Comparison of ENCODE assay signal across 8 mouse cellular contexts in genomic region chr9:41108324-41109180, GRCm38 (mm10). TPM values are rescaled to one million over a fixed set of nuclear protein-coding genes. Genes with fewer than 3 reads are reported as not detected.
DNase-seq lines count a peak whose midpoint lies in the region; TF ChIP-seq lines count a peak whose summit lies in the region.

No protein-coding gene starts in this region.

- no peak for TF ChIP-seq CTCF in cerebellum, adult 2 months (IDR thresholded peaks at IDR 0.05; ENCODE audit: borderline replicate concordance, insufficient read depth, low read depth, low read length)

- H3K4me3 ChIP-seq in cerebellum, adult 2 months (replicated peaks; ENCODE audit: insufficient read depth, low read depth, low read length), result no peak overlapping the region
- H3K4me3 ChIP-seq in midbrain, embryonic 10.5 days, result no peak overlapping the region

- no peaks in the 10 kb centered on the region for H3K27me3 ChIP-seq in cerebellum, adult 2 months (ENCODE audit: control insufficient read depth, insufficient read depth, low read length)
- no peaks in the 10 kb centered on the region for H3K27me3 ChIP-seq in midbrain, embryonic 10.5 days (ENCODE audit: low read depth, poor library complexity, severe bottlenecking)

- H3K9me3 ChIP-seq in midbrain, embryonic 10.5 days (replicated peaks), result no peaks in the 10 kb centered on the region

- no peak for TF ChIP-seq POLR2A in cerebellum, adult 2 months (IDR thresholded peaks at IDR 0.05; ENCODE audit: borderline replicate concordance, insufficient read depth, low read length)

- peaks cover 48% of the 10 kb centered on the region for H3K4me1 ChIP-seq in cerebellum, adult 2 months (ENCODE audit: control insufficient read depth, insufficient read depth, low read length)
- peaks cover 11% of the 10 kb centered on the region for H3K4me1 ChIP-seq in midbrain, embryonic 10.5 days

- peak overlapping the region; percentile 81 for H3K27ac ChIP-seq in cerebellum, adult 2 months (ENCODE audit: insufficient read depth, low read length)
- H3K27ac ChIP-seq in midbrain, embryonic 10.5 days (replicated peaks), result no peak overlapping the region

- no peaks in the 10 kb centered on the region for H3K36me3 ChIP-seq in midbrain, embryonic 10.5 days

- peak; percentile 7 for DNase-seq in gastrocnemius, adult 18-20 months (ENCODE audit: low spot score)
- DNase-seq in gastrocnemius, adult 8-10 months (ENCODE audit: low spot score in 2 of 2), result no peak
- DNase-seq in cerebellum, adult 2 months, result peak; percentile 74 to 83
- DNase-seq in heart, adult 9 months (ENCODE audit: low spot score in 2 of 2), result peak; percentile 62 to 66
- DNase-seq in kidney, postnatal 36 days, result peak; percentile 53 to 63
- peak; percentile 77 for DNase-seq in lung, postnatal 10 days
- no peak for DNase-seq in spleen, adult 12 weeks (ENCODE audit: low spot score)
- no peak for DNase-seq in midbrain, embryonic 10.5 days (ENCODE audit: low spot score)

- 6% methylated on average over 14 of the region's 14 CpGs for WGBS in cerebellum, adult 2 months
- 90% methylated on average over 14 of the region's 14 CpGs for WGBS in midbrain, embryonic 10.5 days

RNA-seq across cellular contexts. Expression of gene Ubash3b, which starts 52.9 kb away (rescaled TPM):
- under 1 TPM; 0.25 to 0.69 TPM for total RNA-seq in gastrocnemius, adult 18-20 months (2021)
- total RNA-seq in gastrocnemius, adult 8-10 months (2022), result under 1 TPM in 3 of 4 experiments, not detected in 1; 0.17 to 0.34 (median 0.27) TPM
- polyA plus RNA-seq in cerebellum, adult 2 months (2012; rRNA removed), result 39.3 and 48.8 TPM in 2 replicates
- 5.8 and 6.3 TPM in 2 replicates for polyA plus RNA-seq in midbrain, embryonic 10.5 days (2016; fragmentation: Nextera tagmentation; extraction: Ambion mirVana)

Comparison
In these comparisons a context has a peak if more than half of its experiments do, and no peak if none do; other contexts are left out.
1. DNase-seq: peak in gastrocnemius, adult 18-20 months (single experiment), cerebellum, adult 2 months (2 of 2), heart, adult 9 months (2 of 2), kidney, postnatal 36 days (2 of 2) and lung, postnatal 10 days (single experiment); none in gastrocnemius, adult 8-10 months (0 of 2), spleen, adult 12 weeks (single experiment) and midbrain, embryonic 10.5 days (single experiment).